Mouse (Mus musculus): ENCODE results near the gene Cd52.

- TF ChIP-seq CTCF (IDR thresholded peaks at IDR 0.05; ENCODE audit: low read depth) (no peak), EP300 (IDR thresholded peaks at IDR 0.05; ENCODE audit: low read depth) (no peak)
These were observed 44.0 kb upstream of the Cd52 start for GRCm38 (mm10) chr4:134138857-134139256.
